Mouse (Mus musculus): ENCODE results near the gene Dmrt1. TPM values are rescaled to one million over a fixed set of nuclear protein-coding genes. Genes with fewer than 3 reads are reported as not detected.

Dmrt1 gene
- total and polyA plus RNA-seq, 3 experiments: not detected

DNA sequence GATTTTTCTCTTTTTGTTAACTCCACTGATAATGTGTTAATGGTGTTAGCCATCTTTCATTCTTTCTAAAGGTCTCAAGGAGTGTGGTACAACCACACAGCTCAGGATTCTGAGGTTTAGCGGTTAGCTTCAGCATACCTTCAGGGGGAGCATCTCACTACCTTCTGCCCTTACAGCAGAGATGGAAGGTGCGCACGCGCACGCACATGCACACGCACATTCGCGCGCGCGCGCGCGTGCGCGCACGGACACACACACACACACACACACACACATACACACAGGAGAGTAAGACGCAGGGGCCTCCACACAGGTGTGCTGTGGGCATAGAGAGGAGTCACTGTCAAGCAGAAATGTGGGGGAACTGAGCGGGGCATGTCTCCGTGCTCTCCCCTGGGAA is 20.3 kb downstream of the Dmrt1 start:
- Histone ChIP-seq H3K9me3 (replicated peaks; ENCODE audit: insufficient read depth, low read length) (no peaks in the 10 kb centered on the region), H3K27ac (ENCODE audit: control insufficient read depth, low read depth, low read length) (no peak overlapping the region), H3K4me3 (ENCODE audit: control insufficient read depth in 1 of 2, insufficient read depth in 1 of 2, low read depth in 2 of 2, low read length in 2 of 2) (no peak overlapping the region), H3K36me3 (ENCODE audit: control insufficient read depth in 1 of 2, insufficient read depth in 2 of 2, low read length in 2 of 2) (no peaks in the 10 kb centered on the region), H3K27me3 (ENCODE audit: control insufficient read depth in 1 of 2, insufficient read depth in 2 of 2, low read length in 2 of 2) (no peaks in the 10 kb centered on the region), H3K79me2 (ENCODE audit: control insufficient read depth, insufficient read depth, low read length, poor library complexity) (no peaks in the 10 kb centered on the region), H3K4me1 (ENCODE audit: control insufficient read depth in 1 of 2, insufficient read depth in 2 of 2, low read length in 2 of 2) (no peaks in the 10 kb centered on the region), H3K9ac (ENCODE audit: control insufficient read depth, low read depth, low read length, poor library complexity, severe bottlenecking) (no peak overlapping the region)
- no peak for TF ChIP-seq ETS1 (IDR thresholded peaks at IDR 0.05; ENCODE audit: low read depth, low read length)
- TF ChIP-seq ZNF384 (IDR thresholded peaks at IDR 0.05; ENCODE audit: low read depth, low read length): no peak
- no peak for TF ChIP-seq HCFC1 (IDR thresholded peaks at IDR 0.05; ENCODE audit: low read depth, low read length)
- no peak for TF ChIP-seq USF2 (IDR thresholded peaks at IDR 0.05; ENCODE audit: borderline replicate concordance in 1 of 2, insufficient read depth in 1 of 2, low read depth in 1 of 2, low read length in 2 of 2)
- TF ChIP-seq MAFK (IDR thresholded peaks at IDR 0.05; ENCODE audit: borderline replicate concordance, low read depth, low read length): no peak
- no peak for TF ChIP-seq POLR2AphosphoS5 (IDR thresholded peaks at IDR 0.05; ENCODE audit: borderline replicate concordance, low read depth, low read length)
- no peak for TF ChIP-seq E2F4 (IDR thresholded peaks at IDR 0.05; ENCODE audit: borderline replicate concordance, low read depth, low read length)
- no peak for TF ChIP-seq MAZ (IDR thresholded peaks at IDR 0.05; ENCODE audit: low read depth, low read length)
- TF ChIP-seq UBTF (IDR thresholded peaks at IDR 0.05; ENCODE audit: borderline replicate concordance, insufficient read depth, low read depth, low read length): no peak
- no peak for TF ChIP-seq TCF12 (IDR thresholded peaks at IDR 0.05; ENCODE audit: low read depth, low read length)
- TF ChIP-seq NELFE (IDR thresholded peaks at IDR 0.05; ENCODE audit: low read depth, low read length): no peak
- TF ChIP-seq SIN3A (IDR thresholded peaks at IDR 0.05; ENCODE audit: low read length): no peak
- DNase-seq (ENCODE audit: low read depth, low spot score): no peak

DNA sequence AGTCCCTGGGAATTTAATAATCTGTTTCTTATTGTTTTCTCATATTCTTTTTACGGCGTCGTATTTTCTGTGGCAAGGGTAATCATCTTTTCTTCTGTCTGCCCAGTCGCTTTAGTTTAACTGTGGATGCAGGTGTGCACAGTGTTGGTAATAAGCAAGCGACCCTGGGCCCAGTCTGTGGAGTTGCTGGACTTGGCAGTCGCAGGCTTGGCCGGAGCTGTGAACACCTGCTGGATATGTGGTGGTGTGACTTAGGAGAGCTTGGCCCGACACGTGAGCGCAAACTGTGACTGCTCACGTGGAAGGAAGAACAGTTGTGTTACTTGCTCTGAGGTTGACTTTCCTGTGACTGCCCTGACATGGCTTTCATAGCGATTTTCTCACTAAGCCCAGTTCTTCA is 24.3 kb downstream of the Dmrt1 start:
- Histone ChIP-seq H3K27me3 (ENCODE audit: control insufficient read depth in 1 of 2, insufficient read depth in 2 of 2, low read length in 2 of 2) (no peaks in the 10 kb centered on the region), H3K4me3 (ENCODE audit: control insufficient read depth in 1 of 2, insufficient read depth in 1 of 2, low read depth in 2 of 2, low read length in 2 of 2) (no peak overlapping the region), H3K36me3 (ENCODE audit: control insufficient read depth in 1 of 2, insufficient read depth in 2 of 2, low read length in 2 of 2) (no peaks in the 10 kb centered on the region), H3K9ac (ENCODE audit: control insufficient read depth, low read depth, low read length, poor library complexity, severe bottlenecking) (no peak overlapping the region), H3K9me3 (replicated peaks; ENCODE audit: insufficient read depth, low read length) (no peaks in the 10 kb centered on the region), H3K27ac (ENCODE audit: control insufficient read depth, low read depth, low read length) (no peak overlapping the region), H3K4me1 (ENCODE audit: control insufficient read depth in 1 of 2, insufficient read depth in 2 of 2, low read length in 2 of 2) (no peaks in the 10 kb centered on the region), H3K79me2 (ENCODE audit: control insufficient read depth, insufficient read depth, low read length, poor library complexity) (no peaks in the 10 kb centered on the region)
- DNase-seq (ENCODE audit: low read depth, low spot score): no peak
- TF ChIP-seq E2F4 (IDR thresholded peaks at IDR 0.05; ENCODE audit: borderline replicate concordance, low read depth, low read length) (no peak), USF2 (IDR thresholded peaks at IDR 0.05; ENCODE audit: borderline replicate concordance in 1 of 2, insufficient read depth in 1 of 2, low read depth in 1 of 2, low read length in 2 of 2) (no peak), SMC3 (IDR thresholded peaks at IDR 0.05; ENCODE audit: low read depth, low read length) (no peak), MYB (IDR thresholded peaks at IDR 0.05; ENCODE audit: low read depth, low read length) (no peak), JUND (IDR thresholded peaks at IDR 0.05; ENCODE audit: low read depth, low read length) (no peak), UBTF (IDR thresholded peaks at IDR 0.05; ENCODE audit: borderline replicate concordance, insufficient read depth, low read depth, low read length) (no peak), TBP (IDR thresholded peaks at IDR 0.05; ENCODE audit: low read depth, low read length) (no peak), RCOR1 (IDR thresholded peaks at IDR 0.05; ENCODE audit: low read depth, low read length) (no peak), EP300 (IDR thresholded peaks at IDR 0.05; ENCODE audit: low read depth in 1 of 2, low read length in 2 of 2) (no peak), CHD2 (IDR thresholded peaks at IDR 0.05; ENCODE audit: low read length) (no peak), CTCF (IDR thresholded peaks at IDR 0.05 in 2 of 3, conservative IDR thresholded peaks at IDR 0.05 in 1 of 3; ENCODE audit: control insufficient read depth in 1 of 3, insufficient read depth in 1 of 3, low read depth in 2 of 3, low read length in 3 of 3, poor library complexity in 1 of 3, severe bottlenecking in 1 of 3) (no peak), GABPA (IDR thresholded peaks at IDR 0.05; ENCODE audit: low read depth, low read length) (no peak), NELFE (IDR thresholded peaks at IDR 0.05; ENCODE audit: low read depth, low read length) (no peak), GATA1 (IDR thresholded peaks at IDR 0.05; ENCODE audit: low read depth, low read length) (no peak), CHD1 (IDR thresholded peaks at IDR 0.05; ENCODE audit: low read depth, low read length) (no peak), BHLHE40 (IDR thresholded peaks at IDR 0.05; ENCODE audit: borderline replicate concordance, low read depth, low read length) (no peak), NRF1 (IDR thresholded peaks at IDR 0.05; ENCODE audit: insufficient read depth, low read depth, low read length, poor library complexity, severe bottlenecking) (no peak), ELF1 (IDR thresholded peaks at IDR 0.05; ENCODE audit: low read depth, low read length) (no peak), MAFK (IDR thresholded peaks at IDR 0.05; ENCODE audit: borderline replicate concordance, low read depth, low read length) (no peak)
